Comparison of ENCODE assay signal across 19 mouse cellular contexts in genomic region chr10:86392399-86392798, GRCm38 (mm10).
DNase-seq lines count a peak whose midpoint lies in the region; ATAC-seq lines count a peak whose summit lies in the region.
"Had no signal": no experiment of that assay in that cellular context is flagged by ENCODE, and none has a peak within 500 bp of the region (broad histone marks: within the 10 kb centered on the region; RNA-seq: fewer than 3 reads in every experiment).

No protein-coding gene starts in this region.

- no peak overlapping the region for H3K4me2 ChIP-seq in liver, embryonic 13.5 days
- H3K4me2 ChIP-seq: forebrain, embryonic 12.5 days; heart, embryonic 12.5 days; hindbrain, embryonic 14.5 days; intestine, embryonic 15.5 days had no signal

- H3K27me3 ChIP-seq in liver, embryonic 13.5 days = no peaks in the 10 kb centered on the region
- H3K27me3 ChIP-seq: forebrain, embryonic 12.5 days; heart, embryonic 12.5 days; intestine, embryonic 15.5 days had no signal

- no peak overlapping the region for H3K9ac ChIP-seq in liver, embryonic 13.5 days
- H3K9ac ChIP-seq: forebrain, embryonic 12.5 days; heart, embryonic 12.5 days; hindbrain, embryonic 14.5 days; intestine, embryonic 15.5 days had no signal

- H3K4me3 ChIP-seq in liver, embryonic 13.5 days (replicated peaks) = no peak overlapping the region
- H3K4me3 ChIP-seq: embryonic facial prominence, embryonic 10.5 days; forebrain, embryonic 12.5 days; heart, adult 2 months; heart, embryonic 12.5 days; hindbrain, embryonic 10.5 days; intestine, embryonic 15.5 days had no signal

- H3K27ac ChIP-seq in liver, embryonic 13.5 days = no peak overlapping the region; the same call in 1 of the 2 replicates
- H3K27ac ChIP-seq: embryonic facial prominence, embryonic 10.5 days; forebrain, embryonic 12.5 days; heart, adult 2 months; hindbrain, embryonic 10.5 days; hindbrain, embryonic 14.5 days; intestine, embryonic 15.5 days had no signal

- 0 out of 2 replicates have a peak, but pooled peaks have one; percentile 25 for ATAC-seq in erythroblast, adult 5-6 weeks (replicated peaks; ENCODE audit: low FRiP score, poor library complexity, severe bottlenecking)
- ATAC-seq in liver, embryonic 13.5 days (ENCODE audit: low read depth) = peak; percentile 93
- ATAC-seq in megakaryocyte-erythroid progenitor cell, adult 5-6 weeks (replicated peaks; ENCODE audit: low FRiP score, low TSS enrichment, poor library complexity, severe bottlenecking) = peak; percentile 66
- ATAC-seq: forebrain, embryonic 16.5 days; intestine, embryonic 15.5 days had no signal

- peaks cover 15% of the 10 kb centered on the region for H3K4me1 ChIP-seq in liver, embryonic 13.5 days (replicated peaks)

- H3K9me3 ChIP-seq in liver, embryonic 13.5 days (replicated peaks) = no peaks in the 10 kb centered on the region
- H3K9me3 ChIP-seq: embryonic facial prominence, embryonic 10.5 days; forebrain, embryonic 12.5 days; intestine, embryonic 15.5 days had no signal

- WGBS in liver, embryonic 13.5 days (ENCODE audit: insufficient replicate concordance) = 32% methylated on average over 3 of the region's 3 CpGs

- H3K36me3 ChIP-seq in liver, embryonic 13.5 days = no peaks in the 10 kb centered on the region
- H3K36me3 ChIP-seq: embryonic facial prominence, embryonic 10.5 days; forebrain, embryonic 12.5 days; heart, embryonic 12.5 days; hindbrain, embryonic 10.5 days; intestine, embryonic 15.5 days had no signal

- peak; percentile 11 for DNase-seq in c-Kit-positive CD71-positive TER-119-negative erythroid progenitor cells, embryonic 14.5 days (ENCODE audit: low read depth)
- DNase-seq in liver, embryonic 13.5 days = peak; percentile 23
- DNase-seq in cerebellum, adult 11 months = no peak
- no peak for DNase-seq in testis, postnatal 14 days (ENCODE audit: low spot score)
- DNase-seq in adrenal gland, adult 8-10 months = no peak
- DNase-seq: adrenal gland, postnatal 25 days; cerebellum, adult 2 months; cerebellum, postnatal 10 days; gastrocnemius, postnatal 10 days; heart, adult 2 months had no signal

Comparison
In these comparisons a context has a peak if more than half of its experiments do, and no peak if none do; other contexts are left out.
1. DNase-seq: peak in c-Kit-positive CD71-positive TER-119-negative erythroid progenitor cells, embryonic 14.5 days (single experiment) and liver, embryonic 13.5 days (single experiment); none in cerebellum, adult 11 months (single experiment), testis, postnatal 14 days (single experiment) and adrenal gland, adult 8-10 months (single experiment).
2. ATAC-seq: peak in every context shown above with its lines; median percentile 93 in liver, embryonic 13.5 days; 66 in megakaryocyte-erythroid progenitor cell, adult 5-6 weeks; 25 in erythroblast, adult 5-6 weeks.